Mouse (Mus musculus) neural tube, embryonic 15.5 days (tissue): ENCODE data around the gene Nucks1. TPM values are rescaled to one million over a fixed set of nuclear protein-coding genes. Genes with fewer than 3 reads are reported as not detected.

ENCODE experiments used
- polyA plus RNA-seq: library from polyadenylated mRNA; unstranded; fragments of >200 nt; fragmentation: Nextera tagmentation; extraction: Ambion mirVana; gene quantifications from 2 replicates; pipeline ENCODE4 v1.2.1, GENCODE M21; 2015

Gene Nucks1
- polyA plus RNA-seq, 1 experiment from 2014 or later = 44.3 TPM

Other genes with a start within 250 kb of the Nucks1 start
- 1.4 and 1.9 TPM in 2 replicates for gene Rab7b, start 221.8 kb upstream of the Nucks1 start, polyA plus RNA-seq
- 0.09 and 0.10 TPM in 2 replicates for gene Slc26a9, start 166.5 kb upstream of the Nucks1 start, polyA plus RNA-seq
- gene Pm20d1, start 113.2 kb upstream of the Nucks1 start, polyA plus RNA-seq = 0.13 and 1.0 TPM in 2 replicates
- 15.0 and 16.1 TPM in 2 replicates for gene Slc41a1, start 83.0 kb upstream of the Nucks1 start, polyA plus RNA-seq
- gene Rab29, start 43.3 kb upstream of the Nucks1 start, polyA plus RNA-seq = 7.2 and 10.5 TPM in 2 replicates
- 2.0 and 3.0 TPM in 2 replicates for gene Slc45a3, start 52.4 kb downstream of the Nucks1 start, polyA plus RNA-seq
- 8.0 and 15.4 TPM in 2 replicates for gene Elk4, start 97.1 kb downstream of the Nucks1 start, polyA plus RNA-seq
- gene Mfsd4a, start 157.5 kb downstream of the Nucks1 start, polyA plus RNA-seq = 7.8 TPM in 2 replicates
- 0.68 and 1.6 TPM in 2 replicates for gene Cdk18, start 229.2 kb downstream of the Nucks1 start, polyA plus RNA-seq